Mouse (Mus musculus): ENCODE measurements around the gene Lyg1.

Gene Lyg1

DNA sequence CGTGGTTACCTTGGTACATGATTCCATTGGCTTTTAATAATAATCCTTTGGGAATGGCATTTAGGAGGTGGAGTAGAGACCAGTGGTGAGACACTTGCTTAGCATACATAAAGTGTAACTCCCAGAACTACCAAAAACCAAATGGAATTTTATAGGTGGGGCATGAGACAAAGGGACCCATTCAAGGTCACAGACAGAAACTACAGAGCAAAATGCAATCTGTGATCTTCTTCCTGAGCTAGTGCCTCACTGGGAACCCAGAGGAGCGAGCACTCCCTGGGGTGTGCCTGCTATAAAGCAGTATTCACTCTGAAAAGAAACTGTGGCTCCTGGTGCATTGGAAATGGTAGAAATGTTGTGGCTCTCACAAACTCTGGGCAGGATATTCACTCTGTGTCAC lies 8.7 kb downstream of the Lyg1 start:
- DNase-seq (ENCODE audit: low read depth): no peak

DNA sequence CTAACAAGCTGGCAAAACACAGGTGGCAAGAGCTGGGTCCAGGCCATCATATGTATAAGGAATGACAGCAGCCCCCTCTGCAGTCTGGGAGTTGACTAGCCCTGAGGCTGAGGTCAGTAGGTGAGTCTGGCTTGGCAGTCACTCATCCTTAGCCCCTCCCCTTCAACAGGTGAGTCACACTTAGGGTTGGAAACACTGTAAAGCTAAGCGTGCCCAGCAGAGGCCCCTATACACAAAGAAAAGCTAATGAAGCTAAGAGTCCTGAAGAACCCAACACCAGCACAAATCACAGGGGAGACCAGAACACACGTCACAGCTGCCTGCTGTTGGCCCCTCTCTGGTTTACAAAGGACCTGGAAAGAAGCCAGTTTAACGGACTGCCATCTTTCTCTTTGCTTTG lies 25.8 kb downstream of the Lyg1 start:
- peak; percentile 36 for DNase-seq (ENCODE audit: low read depth)

DNA sequence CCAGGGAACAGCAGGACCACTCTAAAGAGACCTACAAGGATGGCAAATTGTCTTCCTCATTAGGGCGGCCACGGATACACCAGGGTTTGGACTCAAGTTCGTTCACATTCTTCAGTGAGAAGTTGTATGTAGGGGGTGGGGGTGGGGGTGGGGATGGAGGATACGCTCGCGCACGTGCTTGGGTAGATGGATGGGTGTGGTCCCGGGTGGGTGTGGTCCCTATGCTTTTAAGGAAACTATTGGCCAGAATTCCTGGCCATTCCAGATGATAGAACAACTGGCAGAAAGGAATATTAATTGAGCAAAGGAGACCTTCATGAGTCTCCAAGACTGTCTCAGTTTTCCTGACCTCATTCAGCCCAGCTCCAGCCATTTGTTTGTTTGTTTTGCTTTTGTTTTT lies 31.6 kb downstream of the Lyg1 start:
- DNase-seq (ENCODE audit: low read depth): no peak

DNA sequence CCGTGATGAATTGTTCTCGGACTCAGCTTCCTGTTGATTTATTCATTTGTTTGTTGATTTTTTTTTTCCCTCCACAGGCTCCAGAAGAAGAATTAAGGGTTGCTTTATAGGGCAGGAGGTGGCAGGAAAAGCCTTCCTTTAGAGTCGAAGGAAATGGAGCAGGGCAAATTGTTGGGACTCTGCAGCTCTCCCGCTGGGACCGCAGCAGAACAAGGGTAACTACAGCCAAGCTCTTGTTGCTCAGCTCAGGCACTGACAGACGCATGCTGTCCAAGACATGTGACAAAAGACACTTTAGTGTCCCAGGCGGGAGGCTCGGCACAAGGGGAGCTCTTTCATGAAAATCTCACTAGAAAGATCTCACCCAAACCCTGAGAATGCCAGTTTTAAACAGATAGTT lies 35.0 kb downstream of the Lyg1 start:
- DNase-seq (ENCODE audit: low read depth): no peak

DNA sequence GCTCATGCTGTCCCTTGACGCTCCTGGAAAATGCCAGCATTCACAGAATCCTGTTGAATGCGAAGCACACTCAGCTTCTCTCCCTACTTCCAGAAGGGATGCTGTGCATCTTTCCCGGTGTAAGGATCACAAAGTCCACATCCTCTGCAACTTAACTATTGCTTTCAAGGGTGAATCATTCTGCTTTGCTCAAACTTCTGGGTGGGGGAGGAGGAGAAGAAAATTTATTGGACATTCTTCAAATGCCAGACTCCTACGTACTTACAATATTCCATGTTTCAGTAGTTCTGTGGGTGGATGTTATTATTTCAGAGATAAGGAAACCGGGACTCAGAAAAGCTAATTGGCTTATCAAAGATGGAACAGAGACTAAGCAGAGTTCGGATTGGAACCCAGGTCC lies 39.5 kb downstream of the Lyg1 start:
- DNase-seq (ENCODE audit: low read depth): no peak

DNA sequence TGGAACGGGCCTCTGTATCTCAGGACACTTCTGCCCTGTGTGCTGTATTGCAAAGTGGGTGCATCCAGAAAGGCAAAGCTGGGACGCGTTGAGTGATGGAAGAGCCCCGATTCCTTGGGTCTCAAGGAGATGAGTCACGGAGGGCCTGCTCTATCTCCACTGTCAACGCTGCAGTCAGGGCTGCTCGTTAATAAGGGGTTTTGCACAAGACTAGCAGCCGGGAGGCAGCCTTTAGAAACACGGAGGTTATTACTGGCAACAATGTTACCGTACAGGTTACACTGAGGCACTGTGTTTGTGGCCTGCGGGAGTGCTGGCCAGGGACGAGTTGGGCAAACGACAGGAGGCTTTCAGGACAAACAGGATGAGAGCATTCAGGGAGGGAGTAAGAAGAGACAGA lies 39.9 kb downstream of the Lyg1 start:
- no peak for DNase-seq (ENCODE audit: low read depth)

DNA sequence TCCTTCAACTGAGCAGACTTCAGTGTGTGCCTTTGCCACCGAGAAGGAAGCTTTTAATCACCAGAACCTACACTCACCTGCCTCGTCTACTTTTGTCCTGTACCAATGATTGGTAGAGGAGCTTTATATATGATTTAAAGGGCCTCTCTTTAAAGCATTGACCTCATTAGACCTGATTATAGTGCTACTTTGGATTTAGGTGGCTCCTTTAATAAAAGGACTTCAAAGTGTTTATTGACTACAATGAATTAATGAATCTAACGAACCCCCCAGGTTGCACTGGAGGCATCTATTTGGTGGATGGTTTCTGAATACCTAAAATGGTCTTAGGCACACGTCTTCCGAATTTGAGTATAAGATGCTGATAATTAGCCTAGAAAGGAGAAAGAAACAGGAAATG lies 41.2 kb downstream of the Lyg1 start, which contains the start of gene Lyg2:
TSS of gene Lyg2 (minus strand) at position 101 of the 400 bp plus-strand sequence.
- no peak for DNase-seq (ENCODE audit: low read depth)

DNA sequence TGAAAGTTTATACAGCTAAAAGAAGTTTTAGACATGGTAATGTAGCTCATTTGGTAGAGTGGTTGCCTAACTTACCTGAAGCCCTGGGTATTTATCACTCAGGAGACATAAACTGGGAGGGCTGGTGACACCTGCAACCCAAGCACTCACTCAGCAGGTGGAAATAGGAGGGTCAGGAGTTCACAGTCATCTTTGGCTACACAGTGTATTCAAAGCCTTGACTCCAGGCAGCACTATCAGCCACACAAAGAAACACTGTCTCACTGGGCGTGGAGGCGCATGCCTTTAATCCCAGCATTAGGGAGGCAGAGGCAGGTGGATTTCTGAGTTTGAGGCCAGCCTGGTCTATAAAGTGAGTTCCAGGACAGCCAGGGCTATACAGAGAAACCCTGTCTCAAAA lies 44.8 kb downstream of the Lyg1 start:
- no peak for DNase-seq (ENCODE audit: low read depth)

DNA sequence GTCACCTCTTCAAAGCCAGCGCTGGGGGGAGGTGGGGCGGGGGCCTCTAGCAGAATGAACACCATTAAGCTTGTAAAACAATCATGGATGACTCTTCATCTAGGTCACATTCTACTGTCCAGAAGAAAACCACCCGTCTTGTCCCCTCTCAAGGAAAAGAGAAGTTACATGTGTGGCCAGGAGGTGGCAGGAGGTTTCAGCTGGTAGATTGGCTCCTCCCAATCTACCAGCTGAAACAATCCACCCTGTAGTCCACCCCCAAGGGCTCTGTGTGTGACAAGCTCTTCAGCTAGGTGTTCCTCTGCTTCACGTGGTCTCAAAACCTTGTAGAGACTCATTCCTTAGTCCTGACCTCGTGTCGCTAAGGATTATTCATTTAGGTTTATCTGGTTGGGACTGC lies 54.4 kb downstream of the Lyg1 start:
- DNase-seq (ENCODE audit: low read depth): peak; percentile 24

DNA sequence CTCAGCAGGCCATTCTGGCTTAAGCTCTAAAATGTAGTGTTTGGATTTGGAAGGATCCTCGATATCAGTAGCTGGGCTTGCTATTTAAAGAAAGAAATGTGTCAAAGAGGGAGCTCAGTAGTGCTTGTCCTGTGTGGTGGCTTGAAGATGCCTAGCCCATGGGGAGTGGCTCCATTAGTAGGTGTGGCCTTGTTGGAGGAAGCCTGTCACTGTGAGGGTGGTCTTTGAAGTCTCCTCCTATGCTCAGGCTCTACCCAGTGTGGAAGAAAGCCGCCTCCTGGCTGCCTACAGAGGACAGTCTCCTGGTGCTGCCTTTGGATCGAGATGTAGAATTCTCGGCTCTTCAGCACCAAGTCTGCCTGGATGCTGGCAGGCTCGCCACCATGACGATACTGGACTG lies 57.3 kb downstream of the Lyg1 start:
- DNase-seq (ENCODE audit: low read depth): no peak

DNA sequence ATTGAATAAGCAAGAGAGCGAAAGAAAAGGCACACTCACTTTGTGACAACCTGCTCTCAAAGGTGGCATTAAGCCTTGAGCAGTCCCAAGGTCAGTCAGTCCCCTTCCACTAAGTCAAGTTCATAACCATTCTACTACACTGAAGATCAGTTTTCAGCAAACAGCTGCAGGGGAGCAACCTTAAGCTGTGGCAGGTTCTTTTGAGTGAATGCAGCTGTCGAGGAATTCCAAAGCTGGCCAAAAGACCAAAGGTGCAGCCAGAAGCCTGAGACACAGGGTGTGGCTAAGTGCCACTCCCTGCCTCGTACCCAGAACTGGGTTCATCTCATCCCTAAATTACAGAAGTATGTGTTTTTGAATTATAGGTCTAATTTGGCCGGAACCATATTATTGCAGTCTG lies 57.7 kb downstream of the Lyg1 start:
- no peak for DNase-seq (ENCODE audit: low read depth)
